Mouse (Mus musculus) embryo, embryonic 11.5 days (tissue): ENCODE data around the gene Olfr106-ps.

Experiments used
- DNase-seq: peaks from one replicate; pipeline ENCODE4 v3.0.0-alpha.2; 2012; ENCODE audit warnings: low read depth, low spot score

The Olfr106-ps gene

GRCm38 (mm10) chr17:37390093-37390492 lies at the start of gene Olfr106-ps:
Gene Olfr106-ps, plus strand, starts transcription at chr17:37390393.
- DNase-seq = no peak

- no peak for DNase-seq
Measured at GRCm38 (mm10) chr17:37359282-37359681, 30.9 kb upstream of the Olfr106-ps start, which contains the start of gene Olfr104-ps. Gene Olfr104-ps, plus strand, starts transcription at chr17:37359582.

DNA sequence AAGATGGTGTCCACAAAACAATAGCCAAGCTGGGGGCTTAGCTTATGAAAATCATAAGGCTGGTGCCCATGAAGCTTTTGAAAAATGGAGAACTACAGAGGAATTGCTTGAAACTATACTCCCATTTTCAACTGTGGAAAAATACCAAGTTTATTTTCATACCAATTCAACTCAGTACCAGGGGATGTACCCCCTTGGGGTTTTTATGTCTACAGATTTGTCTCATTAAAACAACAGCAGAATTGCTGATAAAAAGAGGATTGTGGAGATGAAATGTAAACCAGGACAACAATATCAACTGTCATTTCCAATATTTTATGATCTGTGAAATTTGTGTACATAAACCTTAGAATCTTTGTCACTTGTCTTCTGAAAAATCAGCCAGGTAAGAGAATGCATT lies 11.5 kb upstream of the Olfr106-ps start, which contains the start of gene Olfr105-ps:
TSS of gene Olfr105-ps (plus strand) at position 301 of the 400 bp plus-strand sequence.
- DNase-seq = no peak

- no peak for DNase-seq
Measured at GRCm38 (mm10) chr17:37398926-37399325, 8.7 kb downstream of the Olfr106-ps start, which contains the start of gene Olfr107. Gene Olfr107, plus strand, starts transcription at chr17:37399226.

DNA sequence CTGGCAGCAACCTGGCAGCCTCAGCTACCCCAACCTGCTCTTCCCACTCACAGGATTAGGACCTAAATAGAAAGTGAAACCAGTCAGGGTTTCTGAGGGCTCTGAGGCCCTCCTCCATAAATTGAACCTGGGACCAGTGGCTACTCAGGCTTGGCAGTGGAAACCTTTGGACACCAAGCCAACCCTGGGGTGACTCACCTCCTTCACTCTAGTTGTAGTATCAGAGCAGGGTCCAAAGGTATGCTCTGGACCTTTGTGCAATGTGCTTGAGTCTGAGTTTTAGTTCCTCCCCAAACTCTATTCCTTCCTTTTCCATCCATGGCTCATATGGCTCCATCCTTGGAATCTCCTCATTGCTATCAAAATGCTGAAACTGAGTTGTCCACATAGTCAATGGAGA lies 23.2 kb downstream of the Olfr106-ps start:
- no peak for DNase-seq

DNA sequence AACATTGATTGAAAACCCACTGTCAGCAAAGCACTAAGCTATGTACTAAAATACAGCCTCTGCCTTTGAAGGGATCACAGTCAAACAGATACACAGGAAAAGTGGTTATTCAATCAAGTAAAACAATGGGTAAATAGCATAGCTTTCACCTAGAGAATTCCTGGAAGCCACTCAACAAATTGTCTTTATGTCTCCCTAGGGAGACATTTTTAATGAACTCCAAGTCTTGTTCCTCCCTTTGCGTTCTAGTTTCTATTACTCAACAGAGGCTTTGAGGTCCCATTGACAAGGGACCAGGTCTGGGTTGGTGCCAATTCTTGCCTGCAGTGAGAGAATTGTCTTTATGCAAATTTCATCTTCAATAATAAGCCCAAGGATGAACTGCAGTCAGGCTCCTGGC lies 55.0 kb downstream of the Olfr106-ps start, which contains the start of gene Olfr108:
TSS of gene Olfr108 (plus strand) at position 301 of the 400 bp plus-strand sequence.
- no peak for DNase-seq
